Mouse (Mus musculus): ENCODE results near the gene Galr3. TPM values are rescaled to one million over a fixed set of nuclear protein-coding genes. Genes with fewer than 3 reads are reported as not detected.
A peak's percentile ranks its signal among the peaks of the same experiment; 100 is the strongest.

Galr3 gene
- total and polyA plus RNA-seq, 3 experiments: 0.70 to 1.6 (median 1.2) TPM

DNA sequence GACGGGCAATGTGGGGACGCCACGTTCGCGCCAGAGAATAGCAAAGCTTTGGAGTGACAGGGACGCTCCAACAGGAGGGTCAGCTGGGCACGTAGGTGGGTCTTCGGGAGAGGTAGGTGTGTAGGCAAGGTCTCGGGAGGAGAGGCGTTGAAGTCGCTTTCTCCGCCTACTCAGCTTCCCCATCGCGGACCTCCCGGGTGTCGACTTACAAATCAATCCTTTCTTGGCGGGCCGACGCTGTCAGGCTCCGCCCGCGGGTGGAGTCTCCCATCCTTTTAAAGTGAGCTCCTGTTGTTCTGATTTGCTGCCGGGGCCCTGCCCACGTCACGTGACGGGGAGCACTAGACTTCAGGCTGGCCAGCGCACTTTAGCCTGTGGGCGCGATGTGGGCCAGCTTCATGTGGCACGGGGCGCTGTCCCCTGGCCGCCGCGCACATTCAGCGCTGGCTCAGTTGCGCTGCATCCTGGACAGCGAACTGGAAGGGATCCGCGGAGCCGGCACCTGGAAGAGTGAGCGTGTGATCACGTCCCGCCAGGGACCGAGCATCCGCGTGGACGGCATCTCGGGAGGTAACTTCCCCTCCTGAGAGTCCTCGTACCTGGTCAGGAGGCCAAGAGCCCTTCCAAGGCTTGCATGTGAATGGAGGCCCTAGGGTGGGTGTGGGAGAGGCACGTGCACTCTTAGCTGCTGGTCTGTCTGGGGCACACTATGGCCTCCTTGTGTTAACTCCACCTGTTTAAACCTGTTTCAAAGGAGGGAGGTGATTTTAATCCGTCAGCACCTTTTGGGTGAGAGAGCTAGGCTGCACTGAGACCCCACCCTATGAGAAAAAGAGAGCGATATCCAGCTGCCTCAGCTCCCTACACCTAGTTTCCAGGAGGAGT lies 10.9 kb upstream of the Galr3 start:
- Histone ChIP-seq H3K27me3 (replicated peaks) (peaks cover 86% of the 10 kb centered on the region), H3K9ac (ENCODE audit: insufficient read depth, low read depth) (peak overlapping the region; percentile 81), H3K36me3 (replicated peaks in 1 of 2; ENCODE audit: control insufficient read depth in 1 of 2, insufficient read depth in 1 of 2, low read length in 1 of 2) (peaks cover 0 to 7% of the 10 kb centered on the region in 2 experiments), H3K4me1 (ENCODE audit: control insufficient read depth in 1 of 2, insufficient read depth in 2 of 2) (peaks cover 0 to 28% of the 10 kb centered on the region in 2 experiments; a peak in 2 of 4 replicates), H3K4me3 (replicated peaks in 1 of 3; ENCODE audit: low read depth in 2 of 3, low read length in 2 of 3, poor library complexity in 1 of 3) (peak overlapping the region; percentile 46 to 78 (median 48)), H3K4me2 (ENCODE audit: insufficient read depth, low read depth, poor library complexity, severe bottlenecking) (peak overlapping the region; percentile 97), H3K27ac (ENCODE audit: insufficient read depth, low read depth) (no peak overlapping the region), H3K9me3 (replicated peaks; ENCODE audit: low read length) (peaks cover 9% of the 10 kb centered on the region), H3K79me2 (replicated peaks; ENCODE audit: control insufficient read depth, extremely low read depth, insufficient read depth, poor library complexity, severe bottlenecking) (no peaks in the 10 kb centered on the region)
- DNase-seq (ENCODE audit: extremely low read depth): peak; percentile 74
- TF ChIP-seq SIN3A (IDR thresholded peaks at IDR 0.05; ENCODE audit: low read length) (peak; percentile 68), EP300 (IDR thresholded peaks at IDR 0.05; ENCODE audit: low read length) (no peak), JUND (conservative IDR thresholded peaks at IDR 0.05; ENCODE audit: low read depth, low read length) (no peak), KAT2A (IDR thresholded peaks at IDR 0.05; ENCODE audit: insufficient replicate concordance, low read length) (no peak), TCF12 (IDR thresholded peaks at IDR 0.05; ENCODE audit: low read depth, low read length) (peak; percentile 57; the same call in 1 of the 2 replicates), MYC (IDR thresholded peaks at IDR 0.05; ENCODE audit: low read depth, low read length) (peak; percentile 28; the same call in 1 of the 2 replicates), E2F4 (IDR thresholded peaks at IDR 0.05; ENCODE audit: insufficient replicate concordance, low read depth, low read length) (peak; percentile 53; the same call in 1 of the 2 replicates), MAX (IDR thresholded peaks at IDR 0.05; ENCODE audit: low read length) (peak; percentile 92), POLR2A (IDR thresholded peaks at IDR 0.05; ENCODE audit: low read depth, low read length) (peak; percentile 86), USF2 (conservative IDR thresholded peaks at IDR 0.05; ENCODE audit: low read depth, low read length) (peak; percentile 95), ZMIZ1 (IDR thresholded peaks at IDR 0.05; ENCODE audit: low read depth, low read length) (peak; percentile 55), TBP (conservative IDR thresholded peaks at IDR 0.05; ENCODE audit: low read depth, low read length) (no peak; the same call in 1 of the 2 replicates), IRF4 (IDR thresholded peaks at IDR 0.05; ENCODE audit: low read depth, low read length) (no peak), PAX5 (IDR thresholded peaks at IDR 0.05; ENCODE audit: low read length) (no peak), GABPA (IDR thresholded peaks at IDR 0.05; ENCODE audit: insufficient replicate concordance, low read depth, low read length) (no peak), MEF2A (IDR thresholded peaks at IDR 0.05; ENCODE audit: borderline replicate concordance, low read depth, low read length) (no peak), ZKSCAN1 (IDR thresholded peaks at IDR 0.05; ENCODE audit: borderline replicate concordance, low read depth, low read length) (no peak), MXI1 (IDR thresholded peaks at IDR 0.05; ENCODE audit: low read depth, low read length) (peak; percentile 83), CHD1 (IDR thresholded peaks at IDR 0.05; ENCODE audit: low read depth, low read length) (no peak), MAFK (IDR thresholded peaks at IDR 0.05; ENCODE audit: insufficient replicate concordance, low read length) (no peak), CHD2 (IDR thresholded peaks at IDR 0.05; ENCODE audit: low read length) (peak; percentile 19; the same call in 1 of the 2 replicates), BHLHE40 (IDR thresholded peaks at IDR 0.05; ENCODE audit: low read depth, low read length) (peak; percentile 90), NELFE (IDR thresholded peaks at IDR 0.05; ENCODE audit: low read depth, low read length) (peak; percentile 62; the same call in 1 of the 2 replicates), USF1 (IDR thresholded peaks at IDR 0.05; ENCODE audit: low read depth, low read length) (peak; percentile 96)
- dilution Hi-C loops (cut with MboI; ENCODE audit: extremely low pct_ligation_motif_present, extremely low pct_unique_long_range_greater_than_20kb, low sequenced_read_pairs): no loop called here
- in situ Hi-C loops (cut with MboI; ENCODE audit: low pct_ligation_motif_present, low pct_unique_long_range_greater_than_20kb, low sequenced_read_pairs): no loop called here

All from CH12.LX (cell line).